Mouse (Mus musculus): ENCODE data around the gene Bcl11a. TPM values are rescaled to one million over a fixed set of nuclear protein-coding genes. Genes with fewer than 3 reads are reported as not detected.

Gene Bcl11a
- polyA plus RNA-seq, 1 experiment = 0.23 TPM

GRCm38 (mm10) chr11:24064221-24064620 lies 13.6 kb upstream of the Bcl11a start:
- Histone ChIP-seq H3K4me1 (ENCODE audit: control insufficient read depth, insufficient read depth, low read length) (no peaks in the 10 kb centered on the region), H3K4me3 (ENCODE audit: insufficient read depth, low read length) (no peak overlapping the region), H3K27ac (ENCODE audit: insufficient read depth, low read depth, low read length) (no peak overlapping the region)
- TF ChIP-seq POLR2A (IDR thresholded peaks at IDR 0.05; ENCODE audit: borderline replicate concordance, low read depth, low read length) (no peak), CTCF (IDR thresholded peaks at IDR 0.05; ENCODE audit: low read depth, low read length) (no peak)

GRCm38 (mm10) chr11:24065313-24065712 lies 12.5 kb upstream of the Bcl11a start:
- Histone ChIP-seq H3K4me1 (ENCODE audit: control insufficient read depth, insufficient read depth, low read length) (no peaks in the 10 kb centered on the region), H3K27ac (ENCODE audit: insufficient read depth, low read depth, low read length) (no peak overlapping the region), H3K4me3 (ENCODE audit: insufficient read depth, low read length) (no peak overlapping the region)
- no peak for TF ChIP-seq POLR2A (IDR thresholded peaks at IDR 0.05; ENCODE audit: borderline replicate concordance, low read depth, low read length)
- TF ChIP-seq CTCF (IDR thresholded peaks at IDR 0.05; ENCODE audit: low read depth, low read length) = no peak

DNA sequence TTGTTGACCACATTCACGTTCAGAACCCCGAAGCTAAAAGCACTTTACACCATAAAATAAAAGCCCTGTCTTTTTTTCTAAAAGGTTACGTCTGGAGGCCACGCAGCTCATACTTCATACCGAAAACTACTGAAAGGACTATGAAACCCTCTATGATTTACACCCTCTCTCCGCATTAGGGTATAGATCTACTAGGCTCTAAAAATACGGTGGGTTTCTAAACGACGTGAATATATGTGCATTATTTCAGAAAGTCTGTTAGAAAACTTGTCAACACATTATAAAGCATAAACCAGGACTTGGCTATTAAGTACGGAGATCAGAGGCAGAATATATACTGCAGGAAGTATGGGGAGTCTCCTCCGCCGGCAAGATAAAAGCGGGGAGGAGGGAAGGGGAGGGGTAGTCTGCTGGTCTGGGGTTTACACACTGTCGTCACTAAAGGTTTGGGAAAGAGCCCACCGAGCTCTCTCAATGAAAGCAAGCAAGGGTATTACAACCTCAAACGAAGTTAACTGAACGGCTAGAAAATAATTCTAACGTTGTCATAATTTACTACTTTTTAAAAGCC lies 3.8 kb upstream of the Bcl11a start:
- no peak overlapping the region for H3K27ac ChIP-seq (ENCODE audit: insufficient read depth, low read depth, low read length)
- H3K4me3 ChIP-seq (ENCODE audit: insufficient read depth, low read length) = no peak overlapping the region
- 0 out of 2 replicates have a peak, but pooled peaks cover 2% of the 10 kb centered on the region for H3K4me1 ChIP-seq (ENCODE audit: control insufficient read depth, insufficient read depth, low read length)
- TF ChIP-seq CTCF (IDR thresholded peaks at IDR 0.05; ENCODE audit: low read depth, low read length) (no peak), POLR2A (IDR thresholded peaks at IDR 0.05; ENCODE audit: borderline replicate concordance, low read depth, low read length) (no peak)

GRCm38 (mm10) chr11:24074634-24075104 lies 3.2 kb upstream of the Bcl11a start, which contains the start of gene A830031A19Rik:
Gene A830031A19Rik (minus strand): TSS chr11:24075054.
- no peak for TF ChIP-seq CTCF (IDR thresholded peaks at IDR 0.05; ENCODE audit: low read depth, low read length)
- TF ChIP-seq POLR2A (IDR thresholded peaks at IDR 0.05; ENCODE audit: borderline replicate concordance, low read depth, low read length) = no peak
- Histone ChIP-seq H3K27ac (ENCODE audit: insufficient read depth, low read depth, low read length) (no peak within 1 kb of the TSS), H3K4me3 (ENCODE audit: insufficient read depth, low read length) (peak within 1 kb of the TSS; percentile 64), H3K4me1 (ENCODE audit: control insufficient read depth, insufficient read depth, low read length) (0 out of 2 replicates have a peak, but pooled peaks cover 2% of the 10 kb centered on the region)

- TF ChIP-seq CTCF (IDR thresholded peaks at IDR 0.05; ENCODE audit: low read depth, low read length) = no peak
- TF ChIP-seq POLR2A (IDR thresholded peaks at IDR 0.05; ENCODE audit: borderline replicate concordance, low read depth, low read length) = no peak
- H3K4me3 ChIP-seq (ENCODE audit: insufficient read depth, low read length) = peak overlapping the region; percentile 64
- no peak overlapping the region for H3K27ac ChIP-seq (ENCODE audit: insufficient read depth, low read depth, low read length)
- H3K4me1 ChIP-seq (ENCODE audit: control insufficient read depth, insufficient read depth, low read length) = peaks cover 4% of the 10 kb centered on the region; the same call in 1 of the 2 replicates
Measured at GRCm38 (mm10) chr11:24075486-24076126, 2.2 kb upstream of the Bcl11a start.

- Histone ChIP-seq H3K27ac (ENCODE audit: insufficient read depth, low read depth, low read length) (no peak overlapping the region), H3K4me3 (ENCODE audit: insufficient read depth, low read length) (peak overlapping the region; percentile 64), H3K4me1 (ENCODE audit: control insufficient read depth, insufficient read depth, low read length) (peaks cover 4% of the 10 kb centered on the region; the same call in 1 of the 2 replicates)
- TF ChIP-seq CTCF (IDR thresholded peaks at IDR 0.05; ENCODE audit: low read depth, low read length) = no peak
- no peak for TF ChIP-seq POLR2A (IDR thresholded peaks at IDR 0.05; ENCODE audit: borderline replicate concordance, low read depth, low read length)
Measured at GRCm38 (mm10) chr11:24076127-24076650, 1.7 kb upstream of the Bcl11a start.

DNA sequence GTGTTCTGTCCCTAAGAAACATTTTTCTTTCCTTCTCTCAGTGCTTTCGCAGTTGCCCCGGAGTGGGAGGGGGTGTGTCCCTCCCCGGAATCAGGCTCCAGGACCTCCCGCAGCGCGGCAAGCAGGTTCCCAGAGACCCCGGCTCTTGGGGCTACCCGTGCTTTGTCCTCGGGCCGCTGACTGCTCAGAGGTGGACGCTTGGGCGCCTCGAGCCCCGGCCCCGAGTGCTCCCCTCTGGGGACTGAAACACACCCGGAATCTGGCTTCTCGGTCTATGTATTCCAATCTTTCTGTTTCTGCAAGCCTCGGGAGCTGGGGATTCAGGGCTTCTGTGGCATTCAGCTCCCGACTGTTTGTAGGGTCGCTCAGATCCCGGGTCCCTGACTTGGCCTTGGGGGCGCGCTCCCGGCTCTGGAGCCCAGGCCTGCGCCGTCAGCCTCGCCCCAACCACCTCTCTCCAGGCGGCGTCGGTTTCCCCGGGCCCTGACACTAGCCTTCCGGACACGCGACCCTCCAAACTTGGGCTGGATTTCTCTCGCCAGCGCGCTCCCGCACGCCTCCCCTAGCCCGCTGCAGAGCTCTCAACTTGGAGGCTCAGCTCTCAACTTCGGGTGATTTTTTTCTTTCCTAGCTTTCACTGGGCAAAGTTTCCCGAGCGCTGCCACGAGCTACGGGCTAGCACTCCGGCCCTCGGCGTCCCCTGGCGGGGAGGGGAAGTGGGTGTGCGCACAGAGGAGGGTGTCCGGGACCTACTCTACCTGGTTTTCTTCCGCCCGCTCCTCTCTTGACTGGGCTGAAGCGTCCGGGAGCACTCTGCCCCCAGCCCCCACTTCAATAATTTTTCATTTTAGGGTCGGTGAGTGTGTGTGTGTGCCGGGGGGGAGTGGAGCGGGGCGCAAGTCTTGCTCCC lies 780 bp upstream of the Bcl11a start:
- H3K27ac ChIP-seq (ENCODE audit: insufficient read depth, low read depth, low read length) = no peak overlapping the region
- TF ChIP-seq CTCF (IDR thresholded peaks at IDR 0.05; ENCODE audit: low read depth, low read length) (no peak), POLR2A (IDR thresholded peaks at IDR 0.05; ENCODE audit: borderline replicate concordance, low read depth, low read length) (no peak)

DNA sequence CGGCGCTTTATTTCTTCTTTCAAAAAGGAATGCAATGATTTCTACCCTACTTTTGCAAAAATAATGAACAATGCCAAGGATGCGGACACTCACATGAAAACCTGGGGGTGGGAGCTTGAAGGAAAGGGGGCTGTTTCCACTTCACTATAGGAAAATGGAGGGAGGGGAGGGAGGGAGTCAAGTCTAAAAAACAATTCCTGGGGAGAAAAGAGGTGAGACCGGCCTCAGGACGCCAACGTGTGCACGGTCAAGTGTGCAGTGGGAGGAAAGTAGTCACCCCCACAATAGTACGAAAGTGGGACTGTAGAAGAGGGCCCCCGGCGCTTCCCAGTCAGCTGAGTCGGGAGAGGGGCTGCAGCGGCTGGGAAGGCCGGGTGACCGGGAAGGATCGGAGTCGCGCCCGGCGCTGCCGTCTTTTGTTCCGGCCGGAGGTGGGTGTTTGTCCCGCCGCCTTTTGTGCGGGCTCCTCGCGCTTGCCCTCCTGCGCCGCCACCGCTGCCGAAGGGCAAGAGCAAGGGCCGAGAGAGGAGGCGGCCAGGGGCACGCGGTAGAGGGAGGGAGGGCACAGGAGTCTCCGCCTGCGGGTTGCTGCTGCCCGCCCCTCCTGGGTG lies 955 bp downstream of the Bcl11a start:
- Histone ChIP-seq H3K4me1 (ENCODE audit: control insufficient read depth, insufficient read depth, low read length) (peaks cover 4% of the 10 kb centered on the region; the same call in 1 of the 2 replicates), H3K4me3 (ENCODE audit: insufficient read depth, low read length) (peak overlapping the region; percentile 64), H3K27ac (ENCODE audit: insufficient read depth, low read depth, low read length) (no peak overlapping the region)
- TF ChIP-seq CTCF (IDR thresholded peaks at IDR 0.05; ENCODE audit: low read depth, low read length) = no peak
- no peak for TF ChIP-seq POLR2A (IDR thresholded peaks at IDR 0.05; ENCODE audit: borderline replicate concordance, low read depth, low read length)

More for the DNA sequence above, 780 bp upstream of the Bcl11a start:
- peaks cover 4% of the 10 kb centered on the region; the same call in 1 of the 2 replicates for H3K4me1 ChIP-seq (ENCODE audit: control insufficient read depth, insufficient read depth, low read length)
- peak overlapping the region; percentile 64 for H3K4me3 ChIP-seq (ENCODE audit: insufficient read depth, low read length)

All from bone marrow macrophage, adult 2 months (primary cell).